Mouse (Mus musculus) forebrain, embryonic 16.5 days (tissue): ENCODE data around the gene Gemin2. TPM values are rescaled to one million over a fixed set of nuclear protein-coding genes. Genes with fewer than 3 reads are reported as not detected.

Source experiments
- ATAC-seq: fragments of 200-750 bp; cut with Nextera tagmentation; 2 replicates; pipeline ENCODE4 v1.8.0; 2017; ENCODE audit warnings: mild to moderate bottlenecking, moderate library complexity
- H3K27ac ChIP-seq: fragments of 300-500 bp; sonication (generic); 2 replicates; pipeline ENCODE4 v1.5.1; 2014; ENCODE audit warnings: low read length, control low read depth
- H3K27me3 ChIP-seq: fragments of 300-500 bp; sonication (generic); replicated peaks from 2 replicates; pipeline ENCODE4 v1.6.1; 2014; ENCODE audit warnings: low read length; ENCODE audit not compliant: control insufficient read depth, insufficient read depth
- H3K36me3 ChIP-seq: fragments of 300-500 bp; sonication (generic); 2 replicates; pipeline ENCODE4 v1.6.1; 2014; ENCODE audit not compliant: control insufficient read depth, insufficient read depth
- H3K4me1 ChIP-seq: fragments of 300-500 bp; sonication (generic); replicated peaks from 2 replicates; pipeline ENCODE4 v1.6.1; 2014; ENCODE audit warnings: low read length; ENCODE audit not compliant: control insufficient read depth, insufficient read depth
- H3K4me2 ChIP-seq: fragments of 300-500 bp; sonication (generic); 2 replicates; pipeline ENCODE4 v1.6.1; 2014; ENCODE audit warnings: mild to moderate bottlenecking, low read length, control low read depth
- H3K4me3 ChIP-seq: fragments of 300-500 bp; sonication (generic); replicated peaks from 2 replicates; pipeline ENCODE4 v1.5.1; 2014; ENCODE audit warnings: mild to moderate bottlenecking, low read length, control low read depth
- H3K9ac ChIP-seq: fragments of 300-500 bp; sonication (generic); replicated peaks from 2 replicates; pipeline ENCODE4 v1.6.1; 2014; ENCODE audit warnings: low read depth, low read length, control low read depth
- H3K9me3 ChIP-seq: fragments of 300-500 bp; sonication (generic); 2 replicates; pipeline ENCODE4 v1.6.1; 2016; ENCODE audit warnings: low read length; ENCODE audit not compliant: control insufficient read depth
- whole genome bisulfite sequencing: fragments of 180-500 bp; shearing (Covaris S2); extraction: QIAGEN DNeasy Blood & Tissue Kit; methylation state at CpG from one replicate; pipeline ENCODE4 v1.1.7; 2014; 5-methylcytosine and 5-hydroxymethylcytosine counted together
- polyA plus RNA-seq: library from polyadenylated mRNA; unstranded; fragments of >200 nt; fragmentation: Nextera tagmentation; extraction: Ambion mirVana; gene quantifications from 2 replicates; pipeline ENCODE4 v1.2.1, GENCODE M21; 2015

The Gemin2 gene
- polyA plus RNA-seq, 1 experiment from 2014 or later = 14.7 TPM

- H3K27me3 ChIP-seq = no peaks in the 10 kb centered on the region
- no peak overlapping the region for H3K27ac ChIP-seq
- H3K9ac ChIP-seq = no peak overlapping the region
- H3K4me1 ChIP-seq = no peaks in the 10 kb centered on the region; the same call in none of the 2 replicates
- no peak overlapping the region for H3K4me2 ChIP-seq
- 95% methylated on average over 8 of the region's 8 CpGs for WGBS
- H3K4me3 ChIP-seq = no peak overlapping the region
- no peak for ATAC-seq
- no peaks in the 10 kb centered on the region for H3K9me3 ChIP-seq
- peaks cover 4% of the 10 kb centered on the region; the same call in 1 of the 2 replicates for H3K36me3 ChIP-seq
These were observed 4.8 kb downstream of the Gemin2 start for GRCm38 (mm10) chr12:59017970-59018369.

GRCm38 (mm10) chr12:59019891-59020290 is 6.7 kb downstream of the Gemin2 start:
- Histone ChIP-seq H3K4me3 (no peak overlapping the region), H3K9me3 (no peaks in the 10 kb centered on the region), H3K27ac (no peak overlapping the region), H3K4me2 (no peak overlapping the region), H3K4me1 (no peaks in the 10 kb centered on the region), H3K9ac (no peak overlapping the region), H3K27me3 (no peaks in the 10 kb centered on the region), H3K36me3 (peaks cover 4% of the 10 kb centered on the region; the same call in 1 of the 2 replicates)
- no peak for ATAC-seq
- WGBS = 93% methylated on average over 2 of the region's 2 CpGs

- no peak for ATAC-seq
- peaks cover 7% of the 10 kb centered on the region; the same call in 1 of the 2 replicates for H3K36me3 ChIP-seq
- WGBS = 98% methylated on average over 4 of the region's 4 CpGs
These were observed 8.1 kb downstream of the Gemin2 start for GRCm38 (mm10) chr12:59021306-59021705.

GRCm38 (mm10) chr12:59032101-59032500 is 18.9 kb downstream of the Gemin2 start:
- WGBS = 69% methylated on average over 5 of the region's 5 CpGs
- H3K27me3 ChIP-seq = no peaks in the 10 kb centered on the region
- no peak overlapping the region for H3K27ac ChIP-seq
- H3K4me1 ChIP-seq = no peaks in the 10 kb centered on the region
- no peak for ATAC-seq
- peaks cover 2% of the 10 kb centered on the region; the same call in 1 of the 2 replicates for H3K36me3 ChIP-seq
- no peaks in the 10 kb centered on the region for H3K9me3 ChIP-seq
- H3K4me2 ChIP-seq = no peak overlapping the region
- H3K4me3 ChIP-seq = no peak overlapping the region
- H3K9ac ChIP-seq = no peak overlapping the region

More at GRCm38 (mm10) chr12:59021306-59021705, 8.1 kb downstream of the Gemin2 start:
- Histone ChIP-seq H3K27ac (no peak overlapping the region), H3K9ac (no peak overlapping the region), H3K4me2 (no peak overlapping the region), H3K4me3 (no peak overlapping the region), H3K4me1 (no peaks in the 10 kb centered on the region), H3K27me3 (no peaks in the 10 kb centered on the region), H3K9me3 (no peaks in the 10 kb centered on the region)

- no peaks in the 10 kb centered on the region for H3K9me3 ChIP-seq
These were observed 26.2 kb downstream of the Gemin2 start for GRCm38 (mm10) chr12:59039162-59039970.

GRCm38 (mm10) chr12:59039971-59040844 is 27.0 kb downstream of the Gemin2 start:
- no peak overlapping the region for H3K9ac ChIP-seq
- WGBS = 7% methylated on average over 23 of the region's 23 CpGs

More at GRCm38 (mm10) chr12:59039162-59039970, 26.2 kb downstream of the Gemin2 start:
- no peak overlapping the region for H3K4me2 ChIP-seq
- H3K4me1 ChIP-seq = peaks cover 3% of the 10 kb centered on the region; the same call in 1 of the 2 replicates
- 70% methylated on average over 10 of the region's 10 CpGs for WGBS
- ATAC-seq = no peak; the same call in 1 of the 2 replicates
- H3K27ac ChIP-seq = no peak overlapping the region
- H3K36me3 ChIP-seq = peaks cover 8% of the 10 kb centered on the region; the same call in 1 of the 2 replicates
- H3K4me3 ChIP-seq = no peak overlapping the region
- H3K9ac ChIP-seq = no peak overlapping the region
- no peaks in the 10 kb centered on the region for H3K27me3 ChIP-seq

GRCm38 (mm10) chr12:59040851-59041250 is 27.7 kb downstream of the Gemin2 start:
- Histone ChIP-seq H3K4me3 (no peak overlapping the region), H3K4me1 (peaks cover 3% of the 10 kb centered on the region; the same call in 1 of the 2 replicates), H3K36me3 (peaks cover 8% of the 10 kb centered on the region; the same call in 1 of the 2 replicates), H3K4me2 (no peak overlapping the region), H3K9me3 (no peaks in the 10 kb centered on the region), H3K27ac (no peak overlapping the region), H3K9ac (no peak overlapping the region), H3K27me3 (no peaks in the 10 kb centered on the region)
- WGBS = 35% methylated on average over 7 of the region's 7 CpGs
- ATAC-seq = 0 out of 2 replicates have a peak, but pooled peaks have one; percentile 31

More at GRCm38 (mm10) chr12:59039971-59040844, 27.0 kb downstream of the Gemin2 start:
- no peaks in the 10 kb centered on the region for H3K9me3 ChIP-seq
- peaks cover 8% of the 10 kb centered on the region; the same call in 1 of the 2 replicates for H3K36me3 ChIP-seq
- H3K27ac ChIP-seq = no peak overlapping the region
- peaks cover 3% of the 10 kb centered on the region; the same call in 1 of the 2 replicates for H3K4me1 ChIP-seq
- ATAC-seq = peak; percentile 79
- no peaks in the 10 kb centered on the region for H3K27me3 ChIP-seq
- H3K4me2 ChIP-seq = peak overlapping the region; percentile 23
- no peak overlapping the region for H3K4me3 ChIP-seq

- Histone ChIP-seq H3K9me3 (no peaks in the 10 kb centered on the region), H3K4me2 (no peak overlapping the region), H3K9ac (no peak overlapping the region), H3K4me1 (no peaks in the 10 kb centered on the region), H3K36me3 (peaks cover 4% of the 10 kb centered on the region; the same call in 1 of the 2 replicates), H3K27me3 (no peaks in the 10 kb centered on the region), H3K4me3 (no peak overlapping the region), H3K27ac (no peak overlapping the region)
- ATAC-seq = no peak
- WGBS = 97% methylated on average over 3 of the region's 3 CpGs
These were observed 39.3 kb downstream of the Gemin2 start for GRCm38 (mm10) chr12:59052470-59052869.

GRCm38 (mm10) chr12:59053166-59053565 is 40.0 kb downstream of the Gemin2 start:
- 94% methylated on average over 5 of the region's 5 CpGs for WGBS
- Histone ChIP-seq H3K4me1 (no peaks in the 10 kb centered on the region), H3K36me3 (peaks cover 4% of the 10 kb centered on the region; the same call in 1 of the 2 replicates)

More at GRCm38 (mm10) chr12:59053166-59053565, 40.0 kb downstream of the Gemin2 start:
- Histone ChIP-seq H3K9me3 (no peaks in the 10 kb centered on the region), H3K4me3 (no peak overlapping the region), H3K9ac (no peak overlapping the region), H3K27ac (no peak overlapping the region), H3K27me3 (no peaks in the 10 kb centered on the region), H3K4me2 (no peak overlapping the region)
- no peak for ATAC-seq
